20 mouse cellular contexts compared by ENCODE assay signal in the genomic region with DNA sequence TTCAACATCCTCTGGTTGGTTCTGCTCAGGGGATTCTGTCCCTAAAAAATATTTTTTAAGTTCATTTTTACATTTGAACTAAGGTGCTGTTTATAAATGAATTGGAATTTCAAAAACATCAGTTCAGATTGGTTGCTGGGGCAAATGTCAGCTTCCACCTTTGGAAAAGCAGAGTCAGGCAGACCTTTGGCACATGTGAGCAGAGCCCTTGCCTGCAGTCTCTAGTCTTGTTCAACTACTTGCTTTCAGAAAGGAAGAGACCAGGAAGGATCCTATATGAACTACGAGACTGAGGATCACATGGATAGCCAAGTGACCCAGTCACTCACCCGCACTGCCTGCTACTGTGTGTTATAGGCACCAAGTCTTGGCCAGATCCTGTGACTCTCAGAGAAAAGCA.
"Had no signal": no experiment of that assay in that cellular context is flagged by ENCODE, and none has a peak within 500 bp of the region (broad histone marks: within the 10 kb centered on the region; RNA-seq: fewer than 3 reads in every experiment).

No protein-coding gene starts in this region.

- H3K4me3 ChIP-seq: layer of hippocampus, adult 2 months; limb, embryonic 10.5 days; limb, embryonic 13.5 days; liver, embryonic 13.5 days; neural tube, embryonic 12.5 days; neural tube, embryonic 15.5 days; stomach, embryonic 15.5 days had no signal

- H3K4me1 ChIP-seq: limb, embryonic 13.5 days; neural tube, embryonic 12.5 days; neural tube, embryonic 15.5 days; stomach, embryonic 15.5 days had no signal

- H3K36me3 ChIP-seq: limb, embryonic 10.5 days; limb, embryonic 13.5 days; liver, embryonic 13.5 days; neural tube, embryonic 12.5 days; neural tube, embryonic 15.5 days; stomach, embryonic 15.5 days had no signal

- H3K4me2 ChIP-seq: limb, embryonic 13.5 days; liver, embryonic 13.5 days; lung, embryonic 14.5 days; neural tube, embryonic 12.5 days; neural tube, embryonic 15.5 days; stomach, embryonic 15.5 days had no signal

- ATAC-seq: lung, postnatal 0 days had no signal

- H3K27me3 ChIP-seq: limb, embryonic 13.5 days; liver, embryonic 13.5 days; neural tube, embryonic 12.5 days; neural tube, embryonic 15.5 days; stomach, embryonic 15.5 days had no signal

- H3K27ac ChIP-seq: layer of hippocampus, adult 2 months; limb, embryonic 10.5 days; limb, embryonic 13.5 days; liver, embryonic 13.5 days; macrophage; neural tube, embryonic 12.5 days; neural tube, embryonic 15.5 days; stomach, embryonic 15.5 days had no signal

- H3K9ac ChIP-seq: limb, embryonic 13.5 days; liver, embryonic 13.5 days; lung, embryonic 14.5 days; neural tube, embryonic 12.5 days; neural tube, embryonic 15.5 days; stomach, embryonic 15.5 days had no signal

- H3K9me3 ChIP-seq: limb, embryonic 10.5 days; limb, embryonic 13.5 days; liver, embryonic 13.5 days; neural tube, embryonic 12.5 days; neural tube, embryonic 15.5 days; stomach, embryonic 15.5 days had no signal

- DNase-seq: kidney, adult 11 months; kidney, adult 9 months; layer of hippocampus, adult 9-11 months; liver; liver, embryonic 13.5 days; lung, embryonic 14.5 days; midbrain, embryonic 14.5 days; right cerebral cortex, adult 18-20 months; right cerebral cortex, postnatal 14 days; right cerebral cortex, postnatal 4 days; spleen, adult 18-20 months; thymus, postnatal 25 days had no signal
